Mouse (Mus musculus) ES-E14 (cell line): Measurements from ENCODE around the gene Fn1.

Source experiments
- HCFC1 ChIP-seq: IDR thresholded peaks from 2 replicates; pipeline ENCODE4 v1.6.1; 2012; ENCODE audit warnings: low read length, inconsistent platforms, borderline replicate concordance; ENCODE audit not compliant: insufficient read depth
- MAFK ChIP-seq: IDR thresholded peaks from 2 replicates; pipeline ENCODE4 v1.6.1; 2014; ENCODE audit warnings: mild to moderate bottlenecking, low read depth, low read length, inconsistent platforms; ENCODE audit not compliant: insufficient read depth
- ZC3H11A ChIP-seq: IDR thresholded peaks from 2 replicates; pipeline ENCODE4 v1.6.1; 2012; ENCODE audit warnings: low read depth, mild to moderate bottlenecking, inconsistent platforms, low read length, borderline replicate concordance
- ZNF384 ChIP-seq: IDR thresholded peaks from 2 replicates; pipeline ENCODE4 v1.6.1; 2012; ENCODE audit warnings: low read depth, low read length, inconsistent platforms

- TF ChIP-seq MAFK (no peak), ZNF384 (no peak), HCFC1 (no peak), ZC3H11A (no peak)
Measured at GRCm38 (mm10) chr1:71683736-71684135, 30.7 kb upstream of the Fn1 start.
